Mouse (Mus musculus): ENCODE data around the gene C1qtnf1. TPM values are rescaled to one million over a fixed set of nuclear protein-coding genes. Genes with fewer than 3 reads are reported as not detected.

The C1qtnf1 gene
- total RNA-seq, 2 experiments from 2014 or later = 25.0 to 33.4 TPM

- no peak for DNase-seq (ENCODE audit: low spot score in 2 of 2)
These were observed 67.1 kb downstream of the C1qtnf1 start for GRCm38 (mm10) chr11:118495065-118495464.

DNA sequence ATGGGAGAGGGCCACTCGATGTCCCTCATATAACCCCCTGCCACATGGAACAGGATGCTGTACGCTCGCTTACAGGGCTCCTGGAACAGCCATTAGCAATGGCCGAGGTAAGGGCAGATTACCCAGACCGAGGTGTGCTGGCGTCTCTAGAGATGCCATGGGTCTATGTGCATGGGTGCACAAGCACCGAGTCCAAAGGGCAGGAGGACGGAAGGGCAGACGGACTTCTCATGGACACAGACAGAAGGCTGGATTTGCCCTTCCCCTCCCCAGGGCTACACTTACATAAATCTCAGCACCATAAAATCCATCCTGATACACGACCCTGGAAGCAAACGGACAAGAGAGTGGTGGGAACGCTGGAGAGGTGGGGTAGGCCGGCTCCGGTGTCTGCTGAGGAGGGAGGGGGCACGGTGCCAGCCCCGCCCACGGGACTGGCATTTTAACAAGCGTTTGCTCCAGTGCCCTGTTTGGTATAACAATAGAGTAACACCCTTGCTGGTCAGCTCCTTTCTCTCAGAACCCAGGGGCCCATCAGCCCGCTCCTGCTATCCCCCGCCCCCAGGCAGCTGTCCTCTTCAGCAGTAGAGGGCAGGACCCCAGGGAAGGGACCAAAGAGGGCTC lies 68.2 kb downstream of the C1qtnf1 start:
- no peak for DNase-seq (ENCODE audit: low spot score in 2 of 2)

Other genes starting within 250 kb of the C1qtnf1 start
- 10 to 100 TPM; 30.3 to 31.5 TPM for gene Cyth1, start 179.6 kb upstream of the C1qtnf1 start, total RNA-seq (2021)
- 10 to 100 TPM; 22.7 to 23.5 TPM for gene Usp36, start 138.0 kb upstream of the C1qtnf1 start, total RNA-seq (2021)
- gene Cep295nl, start 85.7 kb upstream of the C1qtnf1 start, total RNA-seq (2021) = 1 to 10 TPM; 1.4 to 2.1 TPM
- 100 to 1,000 TPM; 107 to 108 TPM for gene Timp2, start 72.5 kb upstream of the C1qtnf1 start, total RNA-seq (2021)
- 10 to 100 TPM; 60.6 to 61.6 TPM for gene Lgals3bp, start 26.1 kb upstream of the C1qtnf1 start, total RNA-seq (2021)
- gene Cant1, start 9.1 kb upstream of the C1qtnf1 start, total RNA-seq (2021) = 10 to 100 TPM; 33.7 to 36.5 TPM
- gene Engase, start 48.6 kb downstream of the C1qtnf1 start, total RNA-seq (2021) = 10 to 100 TPM; 19.6 to 22.3 TPM